ENCODE assay signal across 17 mouse cellular contexts in genomic region chr8:93940542-93941423, GRCm38 (mm10).
A peak's percentile ranks its signal among the peaks of the same experiment; 100 is the strongest.
DNase-seq lines count a peak whose midpoint lies in the region; ATAC-seq lines count a peak whose summit lies in the region.
"Had no signal": no experiment of that assay in that cellular context is flagged by ENCODE, and none has a peak within 500 bp of the region (broad histone marks: within the 10 kb centered on the region; RNA-seq: fewer than 3 reads in every experiment).

No protein-coding gene starts in this region.

- no peak overlapping the region for H3K4me3 ChIP-seq in heart, embryonic 10.5 days
- H3K4me3 ChIP-seq: limb, embryonic 12.5 days; liver, embryonic 15.5 days; stomach, embryonic 15.5 days had no signal

- H3K36me3 ChIP-seq in heart, embryonic 10.5 days = no peaks in the 10 kb centered on the region
- H3K36me3 ChIP-seq: limb, embryonic 12.5 days; liver, embryonic 15.5 days; stomach, embryonic 15.5 days had no signal

- intact Hi-C loops in left cerebral cortex, postnatal 10 days (cut with DNase I) = no loop called here

- ATAC-seq in activated CD4-positive, CD25-positive, alpha-beta regulatory T cell, adult 4 months = no peak
- ATAC-seq: CD4-positive, CD25-positive, alpha-beta regulatory T cell, adult 4 months; intestine, postnatal 0 days had no signal

- H3K4me1 ChIP-seq in heart, embryonic 10.5 days = peaks cover 30% of the 10 kb centered on the region
- H3K4me1 ChIP-seq: liver, embryonic 15.5 days; stomach, embryonic 15.5 days had no signal

- H3K27ac ChIP-seq in heart, embryonic 10.5 days = peak overlapping the region; percentile 72
- H3K27ac ChIP-seq: limb, embryonic 12.5 days; liver, embryonic 15.5 days; stomach, embryonic 15.5 days had no signal

- DNase-seq in heart, embryonic 10.5 days (ENCODE audit: low spot score) = no peak
- no peak for DNase-seq in heart, adult 9 months (ENCODE audit: low spot score in 2 of 2)
- peak; percentile 46 to 54 for DNase-seq in left cerebral cortex, adult 18-20 months (ENCODE audit: low spot score in 2 of 2)
- DNase-seq in left cerebral cortex, postnatal 10 days (ENCODE audit: extremely low spot score in 1 of 2, low spot score in 2 of 2) = no peak
- DNase-seq in right cerebral cortex, adult 18-20 months = peak; percentile 53
- no peak for DNase-seq in right cerebral cortex, postnatal 14 days
- no peak for DNase-seq in testis, postnatal 14 days (ENCODE audit: low spot score)
- DNase-seq: embryo, embryonic 11 days; gastrocnemius, postnatal 10 days; kidney, postnatal 14 days; thymus, postnatal 25 days had no signal

- 37% methylated on average over 11 of the region's 11 CpGs for WGBS in heart, embryonic 10.5 days

- no peaks in the 10 kb centered on the region for H3K9me3 ChIP-seq in heart, embryonic 10.5 days
- H3K9me3 ChIP-seq: limb, embryonic 12.5 days; liver, embryonic 15.5 days; stomach, embryonic 15.5 days had no signal

- H3K27me3 ChIP-seq in heart, embryonic 10.5 days (ENCODE audit: insufficient read depth, poor library complexity, severe bottlenecking) = no peaks in the 10 kb centered on the region
- H3K27me3 ChIP-seq: limb, embryonic 12.5 days; liver, embryonic 15.5 days; stomach, embryonic 15.5 days had no signal

Comparison
In these comparisons a context has a peak if more than half of its experiments do, and no peak if none do; other contexts are left out.
1. DNase-seq: peak in left cerebral cortex, adult 18-20 months (2 of 2) and right cerebral cortex, adult 18-20 months (single experiment); none in heart, embryonic 10.5 days (single experiment), heart, adult 9 months (0 of 2), left cerebral cortex, postnatal 10 days (0 of 2), right cerebral cortex, postnatal 14 days (single experiment) and testis, postnatal 14 days (single experiment).